20 mouse cellular contexts compared by ENCODE assay signal in the genomic region with DNA sequence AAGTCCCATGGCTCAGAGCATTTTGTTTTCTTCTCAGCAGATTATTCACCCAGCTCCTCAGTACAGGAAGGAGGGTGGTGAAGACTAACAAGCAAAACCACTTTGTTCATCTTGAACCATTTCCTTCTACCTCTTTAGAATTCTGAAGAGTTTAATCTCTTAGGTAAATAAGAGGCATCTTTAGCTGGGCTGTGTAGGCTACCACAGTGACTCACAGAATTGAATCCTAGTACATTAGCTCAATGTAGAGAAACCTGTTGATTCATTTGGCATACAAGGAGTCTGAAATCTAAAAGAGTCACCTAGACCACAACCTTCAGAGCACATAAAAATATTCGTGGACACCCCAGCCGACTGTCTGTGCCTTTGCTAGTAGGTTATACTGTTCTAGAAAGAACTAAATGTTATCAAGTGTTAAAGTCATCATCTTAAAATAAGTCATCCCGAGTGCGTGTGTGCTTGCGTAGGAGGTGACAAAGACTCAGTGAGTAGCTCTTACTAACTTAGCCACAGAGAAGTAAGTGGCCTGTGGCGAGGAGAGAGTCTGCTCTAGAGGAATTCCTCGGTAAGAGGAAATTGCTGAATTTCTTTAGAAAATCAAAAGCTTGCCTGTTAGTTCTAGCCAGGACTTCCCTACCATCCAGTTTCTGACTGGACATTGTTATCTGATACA.
DNase-seq lines count a peak whose midpoint lies in the region; ATAC-seq and TF ChIP-seq lines count a peak whose summit lies in the region.
"Had no signal": no experiment of that assay in that cellular context is flagged by ENCODE, and none has a peak within 500 bp of the region (broad histone marks: within the 10 kb centered on the region; RNA-seq: fewer than 3 reads in every experiment).

No protein-coding gene starts in this region.

- peaks cover 3% of the 10 kb centered on the region; the same call in 1 of the 2 replicates for H3K4me1 ChIP-seq in lung, embryonic 16.5 days (replicated peaks; ENCODE audit: control insufficient read depth, insufficient read depth, low read length)
- H3K4me1 ChIP-seq: embryonic facial prominence, embryonic 15.5 days; forebrain, embryonic 12.5 days had no signal

- peak overlapping the region; percentile 2; the same call in 1 of the 2 replicates for H3K27ac ChIP-seq in lung, embryonic 16.5 days (ENCODE audit: low read length)
- H3K27ac ChIP-seq: embryonic facial prominence, embryonic 15.5 days; forebrain, embryonic 12.5 days; heart, adult 2 months; limb, embryonic 10.5 days; liver, embryonic 12.5 days had no signal

- no peaks in the 10 kb centered on the region for H3K9me3 ChIP-seq in lung, embryonic 16.5 days (ENCODE audit: control insufficient read depth, low read length)
- H3K9me3 ChIP-seq: embryonic facial prominence, embryonic 15.5 days; forebrain, embryonic 12.5 days; limb, embryonic 10.5 days; liver, embryonic 12.5 days had no signal

- no peak overlapping the region for H3K4me3 ChIP-seq in lung, embryonic 16.5 days (ENCODE audit: low read length)
- no peak overlapping the region for H3K4me3 ChIP-seq in myocyte
- H3K4me3 ChIP-seq: embryonic facial prominence, embryonic 15.5 days; forebrain, embryonic 12.5 days; heart, adult 2 months; limb, embryonic 10.5 days; liver, embryonic 12.5 days had no signal

- no peaks in the 10 kb centered on the region for H3K27me3 ChIP-seq in lung, embryonic 16.5 days (ENCODE audit: control insufficient read depth, insufficient read depth, low read depth, low read length)
- no peaks in the 10 kb centered on the region for H3K27me3 ChIP-seq in myocyte (ENCODE audit: control insufficient read depth, insufficient read depth, insufficient read length)
- H3K27me3 ChIP-seq: embryonic facial prominence, embryonic 15.5 days; forebrain, embryonic 12.5 days; liver, embryonic 12.5 days had no signal

- no peaks in the 10 kb centered on the region for H3K79me2 ChIP-seq in myocyte (ENCODE audit: control insufficient read depth, insufficient read depth)

- H3K4me2 ChIP-seq in lung, embryonic 16.5 days (ENCODE audit: low read depth, low read length), result no peak overlapping the region
- H3K4me2 ChIP-seq in myocyte (ENCODE audit: low read depth), result peak overlapping the region; percentile 25
- H3K4me2 ChIP-seq: embryonic facial prominence, embryonic 15.5 days; forebrain, embryonic 12.5 days; liver, embryonic 12.5 days had no signal

- WGBS in lung, embryonic 16.5 days, result 72% methylated on average over 7 of the region's 7 CpGs

- no peak overlapping the region for H3K9ac ChIP-seq in lung, embryonic 16.5 days (ENCODE audit: low read length)
- H3K9ac ChIP-seq: embryonic facial prominence, embryonic 15.5 days; forebrain, embryonic 12.5 days; liver, embryonic 12.5 days had no signal

- H3ac ChIP-seq in myocyte (ENCODE audit: control insufficient read depth, insufficient read length), result no peak overlapping the region

- H3K36me3 ChIP-seq in lung, embryonic 16.5 days (ENCODE audit: control insufficient read depth, insufficient read depth, low read length), result peaks cover 11% of the 10 kb centered on the region; the same call in 1 of the 2 replicates
- H3K36me3 ChIP-seq in myocyte (ENCODE audit: control insufficient read depth, insufficient read depth), result peaks cover 10% of the 10 kb centered on the region

- ATAC-seq in lung, embryonic 16.5 days (ENCODE audit: low read depth), result no peak
- peak; percentile 17; the same call in 1 of the 2 replicates for ATAC-seq in common myeloid progenitor, adult 5-6 weeks (replicated peaks; ENCODE audit: low read depth, poor library complexity, severe bottlenecking)
- ATAC-seq: hindbrain, embryonic 16.5 days; liver, embryonic 12.5 days; midbrain, embryonic 16.5 days had no signal

- DNase-seq in lung, postnatal 10 days, result no peak
- DNase-seq in CD4-positive, CD25-positive, alpha-beta regulatory T cell, adult 2 months (ENCODE audit: low read depth, low spot score), result peak; percentile 40
- DNase-seq in adrenal gland, postnatal 36 days, result no peak
- DNase-seq in thymus, postnatal 36 days, result no peak
- DNase-seq: cerebellum, adult 18-20 months; heart, adult 2 months; kidney, adult 2 months; layer of hippocampus, postnatal 36 days; lung, postnatal 4 days; retina, postnatal 1 day; thymus, postnatal 25 days had no signal

- no peak for TF ChIP-seq POLR2A in myocyte (IDR thresholded peaks at IDR 0.05; ENCODE audit: insufficient read length, low read depth)

TF ChIP-seq in myocyte, 11 proteins besides CTCF, POLR2A, EP300 and RAD21:
- TF ChIP-seq SRF (IDR thresholded peaks at IDR 0.05; ENCODE audit: control insufficient read depth, insufficient read length, low read depth) (no peak), POLR2AphosphoS2 (IDR thresholded peaks at IDR 0.05; ENCODE audit: insufficient read length, low read depth) (no peak), MYOG (IDR thresholded peaks at IDR 0.05; ENCODE audit: control insufficient read depth in 1 of 3, insufficient read depth in 1 of 3, insufficient read length in 2 of 3, low read depth in 2 of 3) (no peak), USF1 (IDR thresholded peaks at IDR 0.05; ENCODE audit: low read depth) (no peak), MYOD1 (IDR thresholded peaks at IDR 0.05; ENCODE audit: control insufficient read depth in 1 of 3, insufficient read length in 2 of 3, low read depth in 2 of 3) (no peak), REST (IDR thresholded peaks at IDR 0.05; ENCODE audit: insufficient read depth, insufficient read length) (no peak), MAX (IDR thresholded peaks at IDR 0.05; ENCODE audit: low read depth) (no peak), CEBPB (IDR thresholded peaks at IDR 0.05; ENCODE audit: insufficient read depth, poor library complexity, severe bottlenecking) (no peak)
